Mouse (Mus musculus): Measurements from ENCODE around the gene Traf3ip2. TPM values are rescaled to one million over a fixed set of nuclear protein-coding genes. Genes with fewer than 3 reads are reported as not detected.

Gene Traf3ip2
- polyA plus RNA-seq, 1 experiment, result 0.01 TPM

DNA sequence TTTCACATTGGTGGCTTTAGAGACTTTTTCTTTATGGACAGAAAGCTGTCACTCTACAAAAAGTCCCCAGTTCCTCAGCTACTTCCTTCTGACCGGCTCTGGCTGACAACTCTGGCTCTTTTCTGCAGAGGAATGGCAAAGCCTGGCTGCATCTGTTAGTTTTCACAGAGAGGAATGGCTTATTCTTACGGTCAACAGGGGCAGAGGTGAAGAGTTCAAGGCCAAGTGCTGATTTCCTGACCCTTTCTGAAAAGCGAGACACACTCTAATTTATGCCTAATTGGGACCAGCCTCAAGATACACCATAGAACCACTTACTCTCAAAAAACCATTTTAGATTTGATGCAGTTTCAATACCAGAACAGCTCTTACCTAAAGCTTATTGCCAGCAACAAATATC lies 61.4 kb downstream of the Traf3ip2 start:
- H3K9me3 ChIP-seq (ENCODE audit: control insufficient read depth, low read length), result no peaks in the 10 kb centered on the region

GRCm38 (mm10) chr10:39674766-39675165 lies 62.0 kb downstream of the Traf3ip2 start:
- H3K27me3 ChIP-seq (ENCODE audit: control insufficient read depth), result no peaks in the 10 kb centered on the region
- no peak for TF ChIP-seq TAL1 (IDR thresholded peaks at IDR 0.05; ENCODE audit: low read length)
- TF ChIP-seq GATA1 (IDR thresholded peaks at IDR 0.05; ENCODE audit: low read length), result no peak
- no peaks in the 10 kb centered on the region for H3K4me1 ChIP-seq (ENCODE audit: control insufficient read depth)
- H3K36me3 ChIP-seq (ENCODE audit: control insufficient read depth), result no peaks in the 10 kb centered on the region
- H3K4me3 ChIP-seq (replicated peaks), result no peak overlapping the region
- no peaks in the 10 kb centered on the region for H3K9me3 ChIP-seq (ENCODE audit: control insufficient read depth, low read length)

More for the DNA sequence above, 61.4 kb downstream of the Traf3ip2 start:
- Histone ChIP-seq H3K27me3 (ENCODE audit: control insufficient read depth) (no peaks in the 10 kb centered on the region), H3K4me3 (replicated peaks) (no peak overlapping the region), H3K36me3 (ENCODE audit: control insufficient read depth) (no peaks in the 10 kb centered on the region), H3K4me1 (ENCODE audit: control insufficient read depth) (no peaks in the 10 kb centered on the region)
- no peak for TF ChIP-seq GATA1 (IDR thresholded peaks at IDR 0.05; ENCODE audit: low read length)
- no peak for TF ChIP-seq TAL1 (IDR thresholded peaks at IDR 0.05; ENCODE audit: low read length)

- Histone ChIP-seq H3K9me3 (ENCODE audit: control insufficient read depth, low read length) (no peaks in the 10 kb centered on the region), H3K27me3 (ENCODE audit: control insufficient read depth) (no peaks in the 10 kb centered on the region), H3K4me3 (replicated peaks) (no peak overlapping the region), H3K4me1 (ENCODE audit: control insufficient read depth) (no peaks in the 10 kb centered on the region), H3K36me3 (ENCODE audit: control insufficient read depth) (no peaks in the 10 kb centered on the region)
- TF ChIP-seq GATA1 (IDR thresholded peaks at IDR 0.05; ENCODE audit: low read length) (no peak), TAL1 (IDR thresholded peaks at IDR 0.05; ENCODE audit: low read length) (no peak)
These were observed 65.6 kb downstream of the Traf3ip2 start for GRCm38 (mm10) chr10:39678199-39678791.

DNA sequence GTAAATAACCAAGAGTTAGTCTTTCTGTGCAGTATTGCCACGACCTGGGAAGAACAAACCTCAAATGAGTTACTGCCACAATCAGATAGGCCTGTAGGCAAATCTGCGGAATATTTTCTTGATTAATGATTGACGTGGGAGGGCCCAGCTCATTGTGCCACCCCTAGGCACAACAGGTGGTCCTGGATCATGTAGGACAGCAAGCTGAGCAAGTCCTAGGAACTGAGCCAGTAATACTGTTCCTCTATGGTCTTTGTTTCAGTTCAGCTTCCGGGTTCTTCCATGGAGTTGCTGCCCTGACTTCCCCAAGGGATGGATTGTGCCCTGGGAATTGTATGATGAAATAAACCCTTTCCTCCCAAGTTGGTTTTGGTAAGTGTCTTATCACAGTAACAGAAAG lies 68.3 kb downstream of the Traf3ip2 start:
- no peaks in the 10 kb centered on the region for H3K36me3 ChIP-seq (ENCODE audit: control insufficient read depth)
- no peaks in the 10 kb centered on the region for H3K4me1 ChIP-seq (ENCODE audit: control insufficient read depth)
- no peaks in the 10 kb centered on the region for H3K9me3 ChIP-seq (ENCODE audit: control insufficient read depth, low read length)
- no peak overlapping the region for H3K4me3 ChIP-seq (replicated peaks)
- H3K27me3 ChIP-seq (ENCODE audit: control insufficient read depth), result no peaks in the 10 kb centered on the region
- TF ChIP-seq TAL1 (IDR thresholded peaks at IDR 0.05; ENCODE audit: low read length), result no peak
- no peak for TF ChIP-seq GATA1 (IDR thresholded peaks at IDR 0.05; ENCODE audit: low read length)

DNA sequence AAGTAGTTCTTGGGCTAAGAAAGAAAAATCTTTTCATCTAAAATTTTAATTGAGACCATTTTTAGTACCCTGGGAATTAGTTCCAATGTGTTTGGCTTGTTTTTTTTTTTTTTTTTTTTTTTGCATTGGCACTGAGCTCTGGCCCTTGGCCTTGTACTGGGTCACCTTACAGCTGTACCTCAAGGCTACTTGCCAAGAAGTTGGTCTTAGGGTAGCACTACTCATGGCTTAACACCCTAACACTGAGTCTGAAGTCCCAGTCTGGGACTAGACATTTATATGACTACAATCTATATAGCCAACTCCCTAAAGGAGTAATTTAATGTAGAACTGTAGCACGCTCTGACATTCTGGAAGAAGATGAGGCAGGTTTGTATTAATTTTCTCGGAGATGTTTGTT lies 69.8 kb downstream of the Traf3ip2 start:
- H3K36me3 ChIP-seq (ENCODE audit: control insufficient read depth), result no peaks in the 10 kb centered on the region
- H3K27me3 ChIP-seq (ENCODE audit: control insufficient read depth), result no peaks in the 10 kb centered on the region
- no peaks in the 10 kb centered on the region for H3K4me1 ChIP-seq (ENCODE audit: control insufficient read depth)
- no peak overlapping the region for H3K4me3 ChIP-seq (replicated peaks)
- H3K9me3 ChIP-seq (ENCODE audit: control insufficient read depth, low read length), result no peaks in the 10 kb centered on the region
- TF ChIP-seq GATA1 (IDR thresholded peaks at IDR 0.05; ENCODE audit: low read length) (no peak), TAL1 (IDR thresholded peaks at IDR 0.05; ENCODE audit: low read length) (no peak)

DNA sequence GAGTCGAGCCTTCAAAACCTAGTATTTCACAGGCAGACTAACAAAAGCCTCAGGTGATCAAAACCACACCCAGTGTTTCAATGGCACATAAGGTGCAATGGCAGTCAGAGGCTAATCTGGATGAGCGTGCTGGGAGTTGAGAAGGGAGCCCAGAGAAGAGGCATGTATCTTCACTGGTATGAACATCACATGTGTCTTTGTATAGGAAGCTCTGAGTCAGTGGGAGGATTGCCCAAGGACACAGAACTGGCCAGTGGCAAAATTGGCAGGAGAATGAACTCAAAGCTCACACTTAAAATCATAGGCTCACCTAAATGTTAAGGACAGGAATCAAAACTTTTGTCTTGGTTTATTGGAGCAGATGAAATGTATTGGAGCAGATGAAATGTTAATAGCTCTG lies 70.7 kb downstream of the Traf3ip2 start:
- Histone ChIP-seq H3K27me3 (ENCODE audit: control insufficient read depth) (no peaks in the 10 kb centered on the region), H3K9me3 (ENCODE audit: control insufficient read depth, low read length) (no peaks in the 10 kb centered on the region), H3K4me3 (replicated peaks) (no peak overlapping the region), H3K36me3 (ENCODE audit: control insufficient read depth) (no peaks in the 10 kb centered on the region), H3K4me1 (ENCODE audit: control insufficient read depth) (no peaks in the 10 kb centered on the region)
- TF ChIP-seq GATA1 (IDR thresholded peaks at IDR 0.05; ENCODE audit: low read length) (no peak), TAL1 (IDR thresholded peaks at IDR 0.05; ENCODE audit: low read length) (no peak)

DNA sequence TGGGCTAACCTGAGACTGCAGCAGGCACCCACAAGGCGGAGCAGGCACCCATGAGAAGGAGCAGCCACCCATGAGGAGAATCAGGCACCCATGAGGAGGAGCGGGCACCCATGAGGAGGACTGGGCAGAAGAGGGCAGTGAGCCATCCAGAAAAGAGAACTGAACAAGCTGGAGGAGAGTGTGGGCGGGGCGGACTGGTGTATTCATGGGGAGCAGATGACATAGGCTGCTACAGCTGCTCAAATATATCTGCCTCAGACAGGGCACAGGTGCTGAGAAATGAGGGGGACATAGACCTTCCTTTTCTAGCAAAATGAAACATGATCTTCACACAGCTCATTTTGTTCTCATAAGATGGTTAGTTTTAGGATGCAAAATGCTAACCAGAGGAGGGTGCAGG lies 74.1 kb downstream of the Traf3ip2 start:
- Histone ChIP-seq H3K36me3 (ENCODE audit: control insufficient read depth) (no peaks in the 10 kb centered on the region), H3K4me3 (replicated peaks) (no peak overlapping the region), H3K27me3 (ENCODE audit: control insufficient read depth) (no peaks in the 10 kb centered on the region), H3K9me3 (ENCODE audit: control insufficient read depth, low read length) (no peaks in the 10 kb centered on the region), H3K4me1 (ENCODE audit: control insufficient read depth) (no peaks in the 10 kb centered on the region)
- TF ChIP-seq GATA1 (IDR thresholded peaks at IDR 0.05; ENCODE audit: low read length) (no peak), TAL1 (IDR thresholded peaks at IDR 0.05; ENCODE audit: low read length) (no peak)

GRCm38 (mm10) chr10:39687851-39688250 lies 75.1 kb downstream of the Traf3ip2 start:
- H3K4me1 ChIP-seq (ENCODE audit: control insufficient read depth), result no peaks in the 10 kb centered on the region
- no peaks in the 10 kb centered on the region for H3K36me3 ChIP-seq (ENCODE audit: control insufficient read depth)
- no peaks in the 10 kb centered on the region for H3K27me3 ChIP-seq (ENCODE audit: control insufficient read depth)
- H3K4me3 ChIP-seq (replicated peaks), result no peak overlapping the region
- no peak for TF ChIP-seq GATA1 (IDR thresholded peaks at IDR 0.05; ENCODE audit: low read length)
- H3K9me3 ChIP-seq (ENCODE audit: control insufficient read depth, low read length), result no peaks in the 10 kb centered on the region

DNA sequence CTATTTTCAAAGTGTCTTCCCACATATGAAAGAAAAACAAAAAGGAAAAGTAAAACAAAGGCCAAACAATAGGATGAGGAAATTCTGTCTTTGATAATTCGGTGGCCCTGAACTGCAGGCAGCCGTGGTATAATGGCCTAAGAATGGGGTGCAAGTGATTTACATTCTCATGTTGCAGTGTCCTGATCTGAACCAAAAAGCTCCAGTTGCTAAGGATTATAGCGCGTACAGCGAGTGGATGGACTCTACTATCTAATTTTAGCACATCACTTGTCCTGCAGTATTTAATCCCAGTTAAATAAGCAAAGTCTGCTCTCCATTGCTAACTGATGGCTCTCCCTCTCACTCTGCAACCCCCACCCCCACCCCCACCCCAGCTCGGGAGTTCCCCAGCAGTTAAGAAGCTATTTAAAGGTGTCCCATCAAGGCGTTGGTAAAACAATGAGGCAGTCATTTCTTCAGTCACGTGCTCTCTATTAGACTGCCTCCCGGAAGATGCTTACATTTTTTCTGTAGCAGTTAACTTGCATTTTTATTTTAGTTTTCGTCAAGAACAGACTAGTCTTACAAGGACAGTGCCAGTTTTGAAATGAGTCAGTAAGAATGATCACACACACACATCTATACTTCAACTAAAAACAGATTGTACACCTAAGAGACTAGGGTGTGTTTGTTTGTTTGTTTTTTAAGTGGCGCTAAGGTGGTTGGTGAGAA lies 78.8 kb downstream of the Traf3ip2 start:
- Histone ChIP-seq H3K4me1 (ENCODE audit: control insufficient read depth) (no peaks in the 10 kb centered on the region), H3K36me3 (ENCODE audit: control insufficient read depth) (no peaks in the 10 kb centered on the region), H3K9me3 (ENCODE audit: control insufficient read depth, low read length) (no peaks in the 10 kb centered on the region), H3K27me3 (ENCODE audit: control insufficient read depth) (no peaks in the 10 kb centered on the region), H3K4me3 (replicated peaks) (no peak overlapping the region)
- no peak for TF ChIP-seq TAL1 (IDR thresholded peaks at IDR 0.05; ENCODE audit: low read length)
- no peak for TF ChIP-seq GATA1 (IDR thresholded peaks at IDR 0.05; ENCODE audit: low read length)
